Mouse (Mus musculus) testis, adult 2 months (tissue): Measurements from ENCODE around the gene Cryaa.
A peak's percentile ranks its signal among the peaks of the same experiment; 100 is the strongest.

Experiments used
- CTCF ChIP-seq: fragments of 200-500 bp; IDR thresholded peaks from 2 replicates; pipeline ENCODE4 v1.5.1; 2012; ENCODE audit warnings: low read depth, mild to moderate bottlenecking, inconsistent platforms, low read length, moderate library complexity; ENCODE audit not compliant: control insufficient read depth, insufficient read depth, insufficient replicate concordance
- POLR2A ChIP-seq: fragments of 200-500 bp; IDR thresholded peaks from 2 replicates; pipeline ENCODE4 v1.6.1; 2012; ENCODE audit warnings: low read depth, mild to moderate bottlenecking, inconsistent platforms, low read length, moderate library complexity; ENCODE audit not compliant: control insufficient read depth

DNA sequence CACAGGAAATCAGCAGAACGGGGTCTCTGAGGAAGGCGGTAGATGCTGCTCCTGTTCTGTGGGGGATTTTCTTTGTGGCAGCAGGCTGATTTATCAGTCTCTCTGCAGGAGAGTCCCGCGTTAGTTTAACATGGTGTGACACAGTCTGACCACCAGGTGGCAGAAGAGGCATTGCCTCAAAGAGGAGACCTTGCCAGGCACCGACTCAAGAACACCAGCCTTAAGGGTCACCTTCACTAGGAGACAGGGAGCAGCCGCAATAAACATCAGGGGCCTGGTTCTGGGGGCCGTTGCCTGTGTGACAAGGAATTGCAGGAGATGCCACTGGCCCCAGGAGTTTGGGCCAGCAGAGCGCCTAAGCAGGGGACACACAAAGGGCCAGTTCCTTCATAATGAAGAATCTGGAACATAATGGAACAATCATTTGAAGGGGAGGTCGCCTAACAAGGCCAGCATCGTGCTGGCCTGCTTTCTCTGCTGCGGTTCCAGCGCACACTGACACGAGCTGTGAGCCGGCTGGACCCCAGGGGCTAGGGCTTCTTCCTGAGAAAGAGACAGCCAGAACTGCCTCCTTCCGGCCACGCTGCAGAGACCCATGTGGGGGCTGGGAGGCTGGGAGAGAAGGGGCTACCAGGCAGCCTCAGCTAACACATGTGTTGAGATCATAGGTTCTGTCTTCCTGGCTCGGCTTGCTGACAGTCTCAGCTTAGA, 8.1 kb downstream of the Cryaa start:
- TF ChIP-seq POLR2A (no peak), CTCF (peak; percentile 89; the same call in 1 of the 2 replicates)
